Mouse (Mus musculus): ENCODE results near the gene Epha8. TPM values are rescaled to one million over a fixed set of nuclear protein-coding genes. Genes with fewer than 3 reads are reported as not detected.

Epha8 gene
- total RNA-seq (2021), result 1 to 10 TPM; 3.9 to 6.5 TPM

GRCm38 (mm10) chr4:136956751-136957446 is at the start of gene Epha8:
Gene Epha8, minus strand, starts transcription at chr4:136956816.
- intact Hi-C loops (cut with DNase I), result no loop called here
- peak in 1 of 2 experiments; percentile 21 for DNase-seq (ENCODE audit: low spot score in 2 of 2)

- no peak for DNase-seq (ENCODE audit: low spot score in 2 of 2)
- intact Hi-C loops (cut with DNase I), result no loop called here
These were observed 45.2 kb upstream of the Epha8 start for GRCm38 (mm10) chr4:137001825-137002224.

GRCm38 (mm10) chr4:137001020-137001419 is 44.4 kb upstream of the Epha8 start:
- intact Hi-C loops (cut with DNase I), result no loop called here
- no peak for DNase-seq (ENCODE audit: low spot score in 2 of 2)

- no peak for DNase-seq (ENCODE audit: low spot score in 2 of 2)
- intact Hi-C loops (cut with DNase I), result loop anchor here (5.0 kb wide), 1 partner anchor 49 kb away; the partner anchor contains the start of gene Zbtb40
These were observed 41.8 kb upstream of the Epha8 start for GRCm38 (mm10) chr4:136998371-136998770.

GRCm38 (mm10) chr4:136997723-136998345 is 41.2 kb upstream of the Epha8 start:
- intact Hi-C loops (cut with DNase I), result loop anchor here (5.0 kb wide), 1 partner anchor 49 kb away; the partner anchor contains the start of gene Zbtb40
- DNase-seq (ENCODE audit: low spot score in 2 of 2), result peak in 1 of 2 experiments; percentile 60

- intact Hi-C loops (cut with DNase I), result loop anchor here (5.0 kb wide), 1 partner anchor 50 kb away; the partner anchor contains the start of gene Zbtb40
These were observed 40.3 kb upstream of the Epha8 start for GRCm38 (mm10) chr4:136996933-136997332.

GRCm38 (mm10) chr4:136995361-136995760 is 38.7 kb upstream of the Epha8 start:
- intact Hi-C loops (cut with DNase I), result loop anchor here (5.0 kb wide), 1 partner anchor 52 kb away; the partner anchor contains the start of gene Zbtb40
- no peak for DNase-seq (ENCODE audit: low spot score in 2 of 2)

More at GRCm38 (mm10) chr4:136996933-136997332, 40.3 kb upstream of the Epha8 start:
- peak in 1 of 2 experiments; percentile 17 for DNase-seq (ENCODE audit: low spot score in 2 of 2)

- intact Hi-C loops (cut with DNase I), result loop anchor here (1.0 to 5.0 kb wide), 3 partner anchors 55 to 330 kb away; no protein-coding TSS in a partner anchor
- no peak for DNase-seq (ENCODE audit: low spot score in 2 of 2)
These were observed 25.5 kb upstream of the Epha8 start for GRCm38 (mm10) chr4:136981993-136982695.

- intact Hi-C loops (cut with DNase I), result loop anchor here (1.0 to 5.0 kb wide), 3 partner anchors 54 to 329 kb away; no protein-coding TSS in a partner anchor
- peak; percentile 37 to 58 for DNase-seq (ENCODE audit: low spot score in 2 of 2)
These were observed 24.7 kb upstream of the Epha8 start for GRCm38 (mm10) chr4:136981347-136981746.

- intact Hi-C loops (cut with DNase I), result loop anchor here (1.0 to 5.0 kb wide), 3 partner anchors 54 to 329 kb away; no protein-coding TSS in a partner anchor
- DNase-seq (ENCODE audit: low spot score in 2 of 2), result no peak
These were observed 24.3 kb upstream of the Epha8 start for GRCm38 (mm10) chr4:136980921-136981320.

- intact Hi-C loops (cut with DNase I), result no loop called here
- DNase-seq (ENCODE audit: low spot score in 2 of 2), result no peak
These were observed 20.6 kb upstream of the Epha8 start for GRCm38 (mm10) chr4:136977244-136977643.

GRCm38 (mm10) chr4:136970939-136971338 is 14.3 kb upstream of the Epha8 start:
- peak; percentile 31 to 37 for DNase-seq (ENCODE audit: low spot score in 2 of 2)
- intact Hi-C loops (cut with DNase I), result no loop called here

- no peak for DNase-seq (ENCODE audit: low spot score in 2 of 2)
- intact Hi-C loops (cut with DNase I), result no loop called here
These were observed 13.1 kb upstream of the Epha8 start for GRCm38 (mm10) chr4:136969503-136970276.

GRCm38 (mm10) chr4:136969096-136969495 is 12.5 kb upstream of the Epha8 start:
- intact Hi-C loops (cut with DNase I), result no loop called here
- DNase-seq (ENCODE audit: low spot score in 2 of 2), result no peak

- no peak for DNase-seq (ENCODE audit: low spot score in 2 of 2)
- intact Hi-C loops (cut with DNase I), result no loop called here
These were observed 10.9 kb upstream of the Epha8 start for GRCm38 (mm10) chr4:136967511-136967910.

GRCm38 (mm10) chr4:136966493-136967390 is 10.1 kb upstream of the Epha8 start:
- intact Hi-C loops (cut with DNase I), result no loop called here
- DNase-seq (ENCODE audit: low spot score in 2 of 2), result no peak

- DNase-seq (ENCODE audit: low spot score in 2 of 2), result no peak
- intact Hi-C loops (cut with DNase I), result no loop called here
These were observed 8.4 kb upstream of the Epha8 start for GRCm38 (mm10) chr4:136964990-136965421.

GRCm38 (mm10) chr4:136962447-136962846 is 5.8 kb upstream of the Epha8 start:
- intact Hi-C loops (cut with DNase I), result no loop called here
- DNase-seq (ENCODE audit: low spot score in 2 of 2), result no peak
